ENCODE assay signal across 7 mouse cellular contexts in genomic region chr5:118381294-118381675, GRCm38 (mm10).
DNase-seq lines count a peak whose midpoint lies in the region; ATAC-seq lines count a peak whose summit lies in the region.

No protein-coding gene starts in this region.

- no peaks in the 10 kb centered on the region for H3K27me3 ChIP-seq in hindbrain, embryonic 14.5 days (ENCODE audit: control insufficient read depth, insufficient read depth, low read length)

- peak overlapping the region; percentile 30 for H3K4me3 ChIP-seq in hindbrain, embryonic 14.5 days (replicated peaks; ENCODE audit: low read length)

- no peaks in the 10 kb centered on the region for H3K9me3 ChIP-seq in hindbrain, embryonic 14.5 days (ENCODE audit: control insufficient read depth, low read length)

- peak; percentile 66 for DNase-seq in WW6 (ENCODE audit: low read depth, low spot score)
- peak; percentile 29 to 53 for DNase-seq in cerebellum, postnatal 25 days
- peak; percentile 44 to 60 for DNase-seq in frontal cortex, postnatal 36 days (ENCODE audit: low spot score in 2 of 2)
- DNase-seq in hindbrain, embryonic 14.5 days (ENCODE audit: low spot score), result peak; percentile 70
- DNase-seq in left cerebral cortex, postnatal 4 days, result peak; percentile 57
- DNase-seq in mesoderm, embryonic 11.5 days (ENCODE audit: low read depth, low spot score), result peak; percentile 77
- DNase-seq in right cerebral cortex, postnatal 25 days, result peak; percentile 48

- H3K27ac ChIP-seq in hindbrain, embryonic 14.5 days, result peak overlapping the region; percentile 75

- peak; percentile 49 for ATAC-seq in hindbrain, embryonic 14.5 days (ENCODE audit: low FRiP score)

- peaks cover 20% of the 10 kb centered on the region for H3K4me1 ChIP-seq in hindbrain, embryonic 14.5 days (replicated peaks; ENCODE audit: control insufficient read depth, insufficient read depth, low read length)

- 1% methylated on average over 12 of the region's 12 CpGs for WGBS in hindbrain, embryonic 14.5 days

- intact Hi-C loops in left cerebral cortex, postnatal 4 days (cut with DNase I), result no loop called here

- no peaks in the 10 kb centered on the region for H3K36me3 ChIP-seq in hindbrain, embryonic 14.5 days (replicated peaks; ENCODE audit: control insufficient read depth, insufficient read depth)

- H3K4me2 ChIP-seq in hindbrain, embryonic 14.5 days (replicated peaks), result peak overlapping the region; percentile 62

- H3K9ac ChIP-seq in hindbrain, embryonic 14.5 days, result peak overlapping the region; percentile 39

Comparison
In these comparisons a context has a peak if more than half of its experiments do, and no peak if none do; other contexts are left out.
1. Peak in every context shown above with its lines: DNase-seq, ATAC-seq, H3K4me3 ChIP-seq and H3K27ac ChIP-seq.